Mouse (Mus musculus): Measurements from ENCODE around the gene Mum1l1. TPM values are rescaled to one million over a fixed set of nuclear protein-coding genes. Genes with fewer than 3 reads are reported as not detected.
"Not testable (repeated sequence)": the region's sequence is repeated elsewhere in the genome, so short reads cannot be mapped to it uniquely, and the experiment has no call there.

Mum1l1 gene
- polyA plus RNA-seq (2012; rRNA removed) = 3.3 and 3.7 TPM in 2 replicates

- peak; percentile 75 for DNase-seq (ENCODE audit: low read depth)
- no peak for TF ChIP-seq CTCF (IDR thresholded peaks at IDR 0.05; ENCODE audit: borderline replicate concordance, extremely low read depth, insufficient read depth, insufficient read length)
- TF ChIP-seq POLR2A (IDR thresholded peaks at IDR 0.05; ENCODE audit: borderline replicate concordance, extremely low read depth, insufficient read depth, insufficient read length, poor library complexity, severe bottlenecking) = no peak
Observed at GRCm38 (mm10) chrX:139209829-139210225, at the start of gene Mum1l1. Gene Mum1l1 (plus strand): TSS chrX:139210042.

- TF ChIP-seq POLR2A (IDR thresholded peaks at IDR 0.05; ENCODE audit: borderline replicate concordance, extremely low read depth, insufficient read depth, insufficient read length, poor library complexity, severe bottlenecking) = no peak
- no peak for TF ChIP-seq CTCF (IDR thresholded peaks at IDR 0.05; ENCODE audit: borderline replicate concordance, extremely low read depth, insufficient read depth, insufficient read length)
- no peak for DNase-seq (ENCODE audit: low read depth)
Observed at GRCm38 (mm10) chrX:139178928-139179327, 30.9 kb upstream of the Mum1l1 start, which contains the start of gene 4933428M09Rik. Gene 4933428M09Rik (plus strand): TSS chrX:139179228.

GRCm38 (mm10) chrX:139191506-139191905, 18.3 kb upstream of the Mum1l1 start:
- peak; percentile 24; the same call in 1 of the 2 replicates for TF ChIP-seq CTCF (IDR thresholded peaks at IDR 0.05; ENCODE audit: borderline replicate concordance, extremely low read depth, insufficient read depth, insufficient read length)
- DNase-seq (ENCODE audit: low read depth) = not testable (repeated sequence)

- DNase-seq (ENCODE audit: low read depth) = peak; percentile 9
- TF ChIP-seq POLR2A (IDR thresholded peaks at IDR 0.05; ENCODE audit: borderline replicate concordance, extremely low read depth, insufficient read depth, insufficient read length, poor library complexity, severe bottlenecking) (no peak), CTCF (IDR thresholded peaks at IDR 0.05; ENCODE audit: borderline replicate concordance, extremely low read depth, insufficient read depth, insufficient read length) (no peak)
Observed at GRCm38 (mm10) chrX:139194572-139195279, 15.1 kb upstream of the Mum1l1 start.

DNA sequence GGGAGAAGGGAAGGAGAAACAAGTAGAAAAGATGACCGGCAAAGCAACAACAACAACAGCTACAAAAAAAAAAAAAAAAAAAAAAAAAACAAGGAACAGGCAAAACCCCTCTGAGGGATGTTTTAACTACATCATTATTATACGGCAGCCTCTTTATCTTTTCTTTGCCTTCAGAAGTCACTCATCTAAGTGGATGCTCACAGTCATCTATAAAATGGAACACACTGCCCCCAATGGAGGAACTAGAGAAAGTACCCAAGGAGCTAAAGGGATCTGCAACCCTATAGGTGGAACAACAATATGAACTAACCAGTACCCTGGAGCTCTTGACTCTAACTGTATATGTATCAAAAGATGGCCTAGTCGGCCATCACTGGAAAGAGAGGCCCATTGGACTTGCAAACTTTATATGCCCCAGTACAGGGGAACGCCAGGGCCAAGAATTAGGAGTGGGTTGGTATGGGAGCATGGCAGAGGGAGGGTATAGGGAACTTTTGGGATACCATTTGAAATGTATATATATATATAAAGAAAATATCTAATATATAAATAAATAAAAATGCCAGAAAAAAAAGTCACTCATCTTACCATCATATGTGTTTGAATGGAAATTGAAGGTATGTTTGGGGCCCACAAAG, 532 bp upstream of the Mum1l1 start:
- not testable (repeated sequence) for DNase-seq (ENCODE audit: low read depth)

DNA sequence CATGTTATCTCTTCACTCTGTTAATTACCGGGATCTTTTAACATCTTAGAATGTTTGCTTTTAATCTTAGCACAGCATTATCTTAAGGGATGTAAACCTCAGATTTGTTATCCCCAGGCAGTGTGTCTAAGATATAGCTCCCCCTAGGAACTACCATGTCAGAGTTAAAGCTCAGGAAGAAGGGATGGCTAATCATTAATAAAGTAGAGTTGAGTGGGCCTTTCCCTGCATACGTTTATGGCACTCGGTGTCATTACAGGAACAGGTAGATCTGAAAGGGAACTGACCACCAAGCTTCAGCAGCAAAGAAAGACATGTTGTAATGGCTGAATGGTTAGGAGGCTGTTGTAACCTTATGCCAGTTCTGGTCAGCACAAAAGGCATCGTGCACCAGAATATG, 4.9 kb downstream of the Mum1l1 start:
- TF ChIP-seq CTCF (IDR thresholded peaks at IDR 0.05; ENCODE audit: borderline replicate concordance, extremely low read depth, insufficient read depth, insufficient read length) (no peak), POLR2A (IDR thresholded peaks at IDR 0.05; ENCODE audit: borderline replicate concordance, extremely low read depth, insufficient read depth, insufficient read length, poor library complexity, severe bottlenecking) (no peak)
- no peak for DNase-seq (ENCODE audit: low read depth)

- no peak for TF ChIP-seq POLR2A (IDR thresholded peaks at IDR 0.05; ENCODE audit: borderline replicate concordance, extremely low read depth, insufficient read depth, insufficient read length, poor library complexity, severe bottlenecking)
- TF ChIP-seq CTCF (IDR thresholded peaks at IDR 0.05; ENCODE audit: borderline replicate concordance, extremely low read depth, insufficient read depth, insufficient read length) = no peak
- no peak for DNase-seq (ENCODE audit: low read depth)
Observed at GRCm38 (mm10) chrX:139216409-139216808, 6.6 kb downstream of the Mum1l1 start.

DNA sequence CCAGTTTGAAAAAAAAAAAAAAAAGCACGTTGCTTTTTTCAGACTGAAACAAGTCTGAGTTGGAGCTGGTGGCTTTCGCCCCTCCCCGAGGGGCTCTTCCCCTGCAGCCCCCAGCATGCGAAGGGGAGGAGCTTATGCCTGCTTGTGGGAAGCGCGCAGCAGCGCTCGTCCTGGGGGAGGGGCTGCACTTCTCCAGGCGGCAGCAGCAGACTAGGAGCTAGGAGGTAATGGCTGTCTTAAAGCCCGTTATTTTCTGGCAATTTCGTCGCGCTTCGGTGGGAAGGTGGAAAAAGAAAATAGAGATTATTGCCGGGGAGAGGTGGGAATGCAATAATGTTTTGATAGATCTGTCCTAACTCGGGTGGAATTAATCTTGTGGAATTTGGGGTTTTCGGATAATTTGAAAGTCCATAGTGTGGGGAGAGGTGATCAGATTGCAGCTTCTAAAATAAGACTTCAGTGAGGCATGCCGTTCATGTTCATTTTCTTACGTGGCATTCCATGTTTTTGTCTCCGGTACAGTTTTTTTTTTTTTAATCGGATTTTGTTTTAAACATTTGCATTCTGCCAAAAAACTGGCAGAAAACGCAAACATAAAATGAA, 7.2 kb downstream of the Mum1l1 start:
- DNase-seq (ENCODE audit: low read depth) = peak; percentile 94
- TF ChIP-seq CTCF (IDR thresholded peaks at IDR 0.05; ENCODE audit: borderline replicate concordance, extremely low read depth, insufficient read depth, insufficient read length) (no peak), POLR2A (IDR thresholded peaks at IDR 0.05; ENCODE audit: borderline replicate concordance, extremely low read depth, insufficient read depth, insufficient read length, poor library complexity, severe bottlenecking) (no peak)

DNA sequence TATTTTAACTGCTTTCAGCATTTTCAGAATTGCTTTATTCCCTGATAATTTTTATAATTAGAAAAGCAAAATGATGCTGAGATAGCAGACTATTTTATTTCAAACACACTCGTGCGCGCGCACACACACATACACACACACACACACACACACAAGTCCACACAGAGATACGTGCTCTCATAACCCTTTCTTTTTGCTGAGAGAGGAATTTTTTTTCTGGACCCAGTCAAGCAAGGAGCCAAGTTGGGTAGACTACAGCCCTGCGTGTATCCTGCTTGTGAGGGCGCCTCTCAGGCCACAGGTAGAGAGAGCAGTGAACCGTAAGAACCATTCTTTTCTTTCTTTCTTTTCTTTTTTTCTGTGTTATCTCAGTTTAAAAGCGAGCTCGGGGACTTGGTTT, 7.9 kb downstream of the Mum1l1 start:
- TF ChIP-seq CTCF (IDR thresholded peaks at IDR 0.05; ENCODE audit: borderline replicate concordance, extremely low read depth, insufficient read depth, insufficient read length) (no peak), POLR2A (IDR thresholded peaks at IDR 0.05; ENCODE audit: borderline replicate concordance, extremely low read depth, insufficient read depth, insufficient read length, poor library complexity, severe bottlenecking) (no peak)
- no peak for DNase-seq (ENCODE audit: low read depth)

DNA sequence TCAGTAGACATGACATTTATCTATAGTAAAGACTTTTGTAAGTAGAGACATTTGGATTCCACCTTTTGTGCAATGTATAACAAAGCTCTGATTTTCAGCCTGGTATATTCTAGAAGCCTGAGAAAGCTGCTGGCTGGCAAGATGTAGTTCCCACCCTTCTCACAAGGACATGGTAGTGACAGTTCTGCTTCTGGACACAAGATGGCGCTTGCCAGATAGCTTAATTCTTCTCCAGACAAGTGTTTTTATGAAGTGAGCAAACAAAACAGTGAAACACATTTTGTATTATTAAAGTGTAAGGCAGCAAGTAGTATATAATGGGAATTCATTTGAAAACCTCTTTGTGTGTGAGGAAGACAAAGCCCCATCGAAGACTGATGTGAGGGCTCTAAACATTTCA, 9.2 kb downstream of the Mum1l1 start:
- peak; percentile 87 for DNase-seq (ENCODE audit: low read depth)
- TF ChIP-seq CTCF (IDR thresholded peaks at IDR 0.05; ENCODE audit: borderline replicate concordance, extremely low read depth, insufficient read depth, insufficient read length) (peak; percentile 63; the same call in 1 of the 2 replicates), POLR2A (IDR thresholded peaks at IDR 0.05; ENCODE audit: borderline replicate concordance, extremely low read depth, insufficient read depth, insufficient read length, poor library complexity, severe bottlenecking) (no peak)

DNA sequence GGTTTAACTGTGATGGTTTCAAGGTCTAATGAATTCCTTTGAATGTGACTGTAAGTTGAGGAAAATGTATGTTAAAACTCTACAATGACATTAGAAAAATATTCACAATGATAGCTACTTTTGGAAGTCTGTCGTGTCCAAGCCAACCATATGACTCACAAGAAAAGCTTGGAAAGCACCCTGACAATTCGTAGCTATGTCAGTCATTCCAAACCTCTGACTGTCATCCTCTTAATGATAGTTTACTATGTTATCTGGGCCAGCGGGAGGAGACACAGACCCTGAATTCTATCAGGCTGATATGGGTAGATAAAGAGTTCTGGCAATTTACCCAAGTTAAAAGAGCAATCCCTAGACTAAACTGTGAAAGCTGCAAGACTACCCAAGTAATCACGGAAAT, 11.0 kb downstream of the Mum1l1 start:
- TF ChIP-seq POLR2A (IDR thresholded peaks at IDR 0.05; ENCODE audit: borderline replicate concordance, extremely low read depth, insufficient read depth, insufficient read length, poor library complexity, severe bottlenecking) (no peak), CTCF (IDR thresholded peaks at IDR 0.05; ENCODE audit: borderline replicate concordance, extremely low read depth, insufficient read depth, insufficient read length) (no peak)
- no peak for DNase-seq (ENCODE audit: low read depth)

DNA sequence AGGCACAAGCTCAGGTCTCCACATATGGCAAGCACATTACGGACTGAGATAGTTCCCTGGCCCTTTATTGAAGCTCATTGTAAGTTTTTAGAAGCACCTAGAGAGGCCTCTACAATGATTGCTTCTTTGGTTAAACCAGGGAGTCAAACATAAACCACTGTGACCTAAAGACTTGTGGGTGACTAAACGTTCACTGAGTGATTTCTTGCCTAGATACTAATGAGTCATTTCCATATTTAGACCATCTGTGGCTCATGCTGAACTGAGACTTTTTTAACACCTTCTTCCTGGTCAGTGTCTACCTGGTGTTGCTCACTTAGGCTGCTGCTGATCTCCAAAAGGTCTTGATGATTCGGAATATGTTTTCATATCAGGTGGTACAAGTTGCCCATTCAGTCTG, 12.1 kb downstream of the Mum1l1 start:
- no peak for TF ChIP-seq CTCF (IDR thresholded peaks at IDR 0.05; ENCODE audit: borderline replicate concordance, extremely low read depth, insufficient read depth, insufficient read length)
- no peak for TF ChIP-seq POLR2A (IDR thresholded peaks at IDR 0.05; ENCODE audit: borderline replicate concordance, extremely low read depth, insufficient read depth, insufficient read length, poor library complexity, severe bottlenecking)

More for the DNA sequence above, 12.1 kb downstream of the Mum1l1 start:
- no peak for DNase-seq (ENCODE audit: low read depth)
